Mouse (Mus musculus) hematopoietic stem cell, adult 5-6 weeks (primary cell): ENCODE results near the gene Mettl7a2. TPM values are rescaled to one million over a fixed set of nuclear protein-coding genes. Genes with fewer than 3 reads are reported as not detected.

Source experiments
- ATAC-seq, 2 experiments: fragments of 125-278 bp in 1 of 2; replicated peaks in 1 of 2; 2 replicates each; pipeline ENCODE4 v1.8.0; 2016 to 2017; ENCODE audit warnings: inconsistent platforms in 2 of 2, mild to moderate bottlenecking in 2 of 2, moderate number of reproducible peaks in 2 of 2, low read depth in 1 of 2, moderate TSS enrichment in 1 of 2; ENCODE audit not compliant: low FRiP score in 2 of 2, poor library complexity in 2 of 2, severe bottlenecking in 2 of 2, insufficient read depth in 1 of 2, low TSS enrichment in 1 of 2
- total RNA-seq: library from RNA; stranded (forward); fragments of 172-1452, 232-1000 nt; gene quantifications from 2 replicates; pipeline ENCODE4 v1.2.3, GENCODE M21; 2017

Gene Mettl7a2
- total RNA-seq, 1 experiment from 2014 or later, result not detected

DNA sequence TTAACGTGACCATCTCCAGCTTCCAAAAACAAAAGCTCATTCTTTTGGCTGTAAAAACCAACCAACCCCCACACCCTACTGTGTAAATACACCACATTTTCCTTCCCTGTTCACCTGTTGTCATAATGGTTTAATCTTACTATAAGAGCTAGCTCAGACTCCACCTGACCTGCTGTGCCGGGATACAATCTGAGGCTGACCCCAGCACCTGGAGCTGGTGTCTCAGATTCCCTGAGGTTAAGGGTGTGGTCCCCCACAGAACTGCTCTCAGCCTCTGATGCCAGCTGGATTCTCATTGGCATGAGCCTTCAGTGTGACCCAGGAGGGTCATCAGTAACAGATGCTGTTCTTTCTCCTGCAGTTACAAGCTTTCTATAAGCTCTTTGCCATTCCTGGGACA lies 27.1 kb downstream of the Mettl7a2 start:
- ATAC-seq, result no peak

GRCm38 (mm10) chr15:100385705-100386104 lies 32.7 kb downstream of the Mettl7a2 start:
- no peak for ATAC-seq

GRCm38 (mm10) chr15:100387544-100388223 lies 34.7 kb downstream of the Mettl7a2 start:
- ATAC-seq, result peak in 1 of 2 experiments; percentile 8; a peak in 1 of 4 replicates

DNA sequence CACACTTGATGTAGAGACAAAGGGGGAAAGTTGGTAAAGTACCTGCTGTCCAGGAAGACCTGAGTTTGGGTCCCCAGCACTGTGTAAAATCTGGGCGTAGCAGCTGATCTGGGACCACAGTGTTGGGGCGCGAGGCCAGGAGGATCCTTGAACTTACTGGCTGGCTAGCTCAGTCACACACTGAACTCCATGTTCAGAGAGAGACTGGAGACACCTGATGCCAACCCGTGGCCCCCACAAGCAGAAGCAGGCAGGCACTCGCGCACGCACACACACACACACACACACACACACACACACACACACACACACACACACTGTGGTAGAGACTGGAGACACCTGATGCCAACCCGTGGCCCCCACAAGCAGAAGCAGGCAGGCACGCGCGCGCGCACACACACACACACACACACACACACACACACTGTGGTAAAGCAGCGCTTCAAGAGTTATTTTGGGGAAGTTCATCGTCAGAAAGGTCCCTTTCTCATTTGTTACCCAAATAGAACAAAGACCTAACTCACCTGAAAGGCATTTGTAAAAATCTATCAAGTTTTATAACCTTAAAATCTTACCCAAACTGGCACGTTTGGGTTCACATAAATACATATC lies 35.3 kb downstream of the Mettl7a2 start:
- ATAC-seq, result peak; percentile 51 to 68

- ATAC-seq, result 0 out of 4 replicates have a peak, but pooled peaks of 1 of the 2 experiments have one; percentile 6
Measured at GRCm38 (mm10) chr15:100388886-100389285, 35.9 kb downstream of the Mettl7a2 start.

- ATAC-seq, result no peak
Measured at GRCm38 (mm10) chr15:100391066-100391465, 38.1 kb downstream of the Mettl7a2 start.

DNA sequence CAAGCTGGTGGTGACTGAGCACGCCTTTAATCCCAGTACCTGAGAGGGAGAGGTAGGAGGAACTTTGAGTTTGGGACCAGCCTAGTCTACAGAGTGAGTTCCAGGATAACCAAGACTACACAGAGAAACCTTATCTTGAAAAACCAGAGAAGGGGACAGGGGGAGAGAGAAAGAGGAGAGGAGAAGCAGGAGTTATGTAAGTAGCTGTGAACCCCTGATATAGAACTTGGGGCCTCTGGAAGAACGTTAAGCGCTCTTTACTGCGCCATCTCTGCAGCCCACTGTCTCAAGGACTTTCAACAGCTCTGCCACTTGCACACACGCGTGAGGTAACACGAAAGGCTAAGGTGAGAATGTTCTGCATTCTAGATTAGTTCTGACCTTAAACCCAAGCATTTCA lies 38.6 kb downstream of the Mettl7a2 start:
- no peak for ATAC-seq

DNA sequence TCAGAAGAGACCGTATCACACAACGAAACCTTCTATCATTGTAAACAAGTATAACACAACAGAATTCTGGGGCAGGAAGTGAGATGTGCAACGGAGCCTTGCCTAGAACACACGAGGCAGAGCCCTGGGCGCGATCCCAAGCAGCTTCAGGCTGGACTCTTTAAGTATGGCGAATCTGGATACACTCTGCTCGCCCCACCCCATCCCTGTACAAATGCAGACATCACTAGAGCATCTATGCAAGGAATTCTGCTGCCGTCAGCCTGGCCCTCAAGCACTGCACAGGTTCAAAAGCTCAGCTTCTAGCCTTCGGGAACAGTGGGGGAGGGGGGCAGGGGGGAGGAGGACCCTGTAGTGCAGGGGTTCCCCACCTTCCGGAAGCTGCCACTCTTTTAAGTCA lies 40.0 kb downstream of the Mettl7a2 start:
- ATAC-seq, result no peak

- no peak for ATAC-seq
Measured at GRCm38 (mm10) chr15:100395561-100395960, 42.6 kb downstream of the Mettl7a2 start.

- no peak for ATAC-seq
Measured at GRCm38 (mm10) chr15:100400592-100401250, 47.7 kb downstream of the Mettl7a2 start.

DNA sequence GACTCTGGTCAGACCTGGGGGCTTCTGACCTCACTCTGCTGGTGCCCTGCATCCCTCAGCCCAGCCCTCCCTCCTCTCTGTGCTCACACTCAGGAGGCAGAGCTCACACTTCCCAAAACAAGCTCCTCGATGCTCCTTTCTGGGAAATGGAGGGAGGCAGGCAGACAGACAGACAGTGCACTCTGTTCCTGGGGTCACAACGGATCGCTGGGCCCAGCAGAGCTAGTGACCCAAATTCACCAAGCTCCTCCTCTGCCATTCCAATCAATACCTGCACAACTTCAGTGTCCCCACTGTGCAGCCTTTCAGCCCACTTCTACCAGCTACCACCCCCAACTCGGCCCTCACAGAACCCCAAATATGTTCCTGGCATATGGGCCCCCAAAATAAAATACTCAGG lies 48.8 kb downstream of the Mettl7a2 start:
- no peak for ATAC-seq

GRCm38 (mm10) chr15:100402347-100402746 lies 49.3 kb downstream of the Mettl7a2 start:
- no peak for ATAC-seq

DNA sequence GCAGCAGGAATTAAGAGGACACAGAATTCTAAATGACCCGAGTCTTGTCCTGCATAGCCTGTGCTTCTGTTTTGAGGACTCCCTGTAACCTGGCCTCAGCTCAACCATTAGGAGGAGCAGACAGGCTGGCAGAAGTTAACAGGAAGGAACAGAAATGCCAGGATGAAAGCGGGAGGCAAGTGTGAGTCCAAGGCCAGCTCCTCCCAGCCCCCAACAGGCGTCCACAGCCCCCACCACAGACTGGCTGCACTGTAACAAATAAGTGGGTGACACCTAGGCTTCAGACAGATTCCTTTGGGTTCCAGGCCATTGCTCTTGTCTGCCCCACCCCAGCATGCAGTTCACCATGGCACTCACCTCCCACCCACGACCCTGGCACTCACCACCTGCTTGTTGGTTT lies 49.8 kb downstream of the Mettl7a2 start:
- no peak for ATAC-seq

- no peak for ATAC-seq
Measured at GRCm38 (mm10) chr15:100403318-100404000, 50.5 kb downstream of the Mettl7a2 start.

DNA sequence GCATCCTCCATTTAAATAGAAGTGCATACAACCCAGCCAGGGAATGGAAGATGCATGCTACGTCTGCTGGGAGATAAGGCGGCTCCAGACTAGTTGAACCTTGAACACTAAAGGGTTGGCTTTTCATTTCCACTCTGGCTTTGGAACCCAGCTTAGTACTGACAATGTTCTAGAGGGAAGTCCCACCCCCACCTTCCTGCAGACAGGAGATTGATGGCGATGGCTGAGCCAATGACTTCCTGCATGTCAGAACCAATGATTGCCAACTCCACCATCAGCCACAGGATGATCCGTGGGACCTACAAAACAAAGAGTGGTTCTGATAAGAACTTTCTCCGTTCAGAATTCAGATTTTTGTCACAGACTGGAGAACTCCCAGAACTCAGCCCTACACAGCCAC lies 53.1 kb downstream of the Mettl7a2 start:
- ATAC-seq, result no peak; a peak in 1 of 4 replicates

GRCm38 (mm10) chr15:100410918-100411672 lies 58.1 kb downstream of the Mettl7a2 start:
- ATAC-seq, result peak; percentile 29 to 57; a peak in 1 of 4 replicates
